Mouse (Mus musculus) gastrocnemius, adult 18-20 months (tissue): ENCODE results near the gene Egfem1. TPM values are rescaled to one million over a fixed set of nuclear protein-coding genes. Genes with fewer than 3 reads are reported as not detected.

Experiments used
- DNase-seq: peaks from one replicate; pipeline ENCODE4 v3.0.0; 2021; ENCODE audit warnings: low spot score
- total RNA-seq, 2 experiments: library from RNA; stranded (reverse); gene quantifications; 2 replicates each; pipeline ENCODE4 v1.2.3; 2021

Gene Egfem1
- total RNA-seq, 2 experiments from 2014 or later = not detected

- no peak for DNase-seq
Measured at GRCm38 (mm10) chr3:29578055-29578860, 496.4 kb downstream of the Egfem1 start.

GRCm38 (mm10) chr3:29582749-29583148 lies 500.9 kb downstream of the Egfem1 start:
- DNase-seq = no peak

- no peak for DNase-seq
Measured at GRCm38 (mm10) chr3:29602140-29602539, 520.3 kb downstream of the Egfem1 start.

- no peak for DNase-seq
Measured at GRCm38 (mm10) chr3:29608713-29609112, 526.9 kb downstream of the Egfem1 start.

GRCm38 (mm10) chr3:29609174-29609573 lies 527.4 kb downstream of the Egfem1 start:
- DNase-seq = no peak

GRCm38 (mm10) chr3:29619586-29619985 lies 537.8 kb downstream of the Egfem1 start:
- no peak for DNase-seq

GRCm38 (mm10) chr3:29639819-29640218 lies 558.0 kb downstream of the Egfem1 start:
- no peak for DNase-seq

- DNase-seq = no peak
Measured at GRCm38 (mm10) chr3:29666796-29667195, 585.0 kb downstream of the Egfem1 start.

- DNase-seq = no peak
Measured at GRCm38 (mm10) chr3:29689367-29690285, 607.8 kb downstream of the Egfem1 start.

GRCm38 (mm10) chr3:29701126-29701525 lies 619.3 kb downstream of the Egfem1 start:
- no peak for DNase-seq

GRCm38 (mm10) chr3:29706816-29707215 lies 625.0 kb downstream of the Egfem1 start:
- no peak for DNase-seq

GRCm38 (mm10) chr3:29707467-29707866 lies 625.6 kb downstream of the Egfem1 start:
- no peak for DNase-seq

GRCm38 (mm10) chr3:29726376-29726967 lies 644.6 kb downstream of the Egfem1 start:
- no peak for DNase-seq

GRCm38 (mm10) chr3:29730062-29730760 lies 648.4 kb downstream of the Egfem1 start:
- DNase-seq = no peak

- DNase-seq = no peak
Measured at GRCm38 (mm10) chr3:29731509-29731908, 649.7 kb downstream of the Egfem1 start.

GRCm38 (mm10) chr3:29732626-29733025 lies 650.8 kb downstream of the Egfem1 start:
- no peak for DNase-seq

GRCm38 (mm10) chr3:29734251-29734650 lies 652.4 kb downstream of the Egfem1 start:
- DNase-seq = no peak

GRCm38 (mm10) chr3:29739292-29739691 lies 657.5 kb downstream of the Egfem1 start:
- DNase-seq = no peak
